Mouse (Mus musculus): ENCODE measurements around the gene Dop1b. TPM values are rescaled to one million over a fixed set of nuclear protein-coding genes. Genes with fewer than 3 reads are reported as not detected.
A peak's percentile ranks its signal among the peaks of the same experiment; 100 is the strongest.

Dop1b gene
- polyA plus RNA-seq, 1 experiment from 2014 or later, result 9.1 TPM

DNA sequence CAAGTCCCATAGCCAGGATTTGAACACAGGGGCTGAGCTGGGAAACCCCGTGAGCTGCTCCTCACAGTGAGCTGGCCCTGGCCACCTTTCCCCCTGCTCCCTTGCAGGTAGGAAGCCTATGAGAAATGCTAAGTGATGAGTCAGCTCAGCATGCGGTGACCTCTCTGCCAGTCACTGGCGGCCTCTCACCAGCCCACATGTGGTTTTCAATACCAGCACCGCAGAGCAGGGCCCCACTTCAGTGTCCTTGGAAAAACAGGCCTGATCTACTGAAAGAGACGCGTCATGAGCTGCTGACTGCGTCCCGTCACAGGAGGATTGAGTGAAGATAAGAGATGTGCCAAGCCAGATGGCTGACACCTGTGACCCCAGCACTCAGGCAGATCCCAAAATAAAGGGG lies 34.7 kb downstream of the Dop1b start:
- 70% methylated on average over 8 of the region's 8 CpGs for WGBS
- H3K27me3 ChIP-seq (replicated peaks; ENCODE audit: low read depth, poor library complexity, severe bottlenecking), result no peaks in the 10 kb centered on the region
- no peak overlapping the region for H3K27ac ChIP-seq (replicated peaks)
- H3K4me3 ChIP-seq, result no peak overlapping the region
- H3K4me1 ChIP-seq, result peaks cover 6% of the 10 kb centered on the region; the same call in 1 of the 2 replicates
- no peak for DNase-seq (ENCODE audit: low spot score)
- no peaks in the 10 kb centered on the region for H3K36me3 ChIP-seq (replicated peaks)
- no peaks in the 10 kb centered on the region for H3K9me3 ChIP-seq

DNA sequence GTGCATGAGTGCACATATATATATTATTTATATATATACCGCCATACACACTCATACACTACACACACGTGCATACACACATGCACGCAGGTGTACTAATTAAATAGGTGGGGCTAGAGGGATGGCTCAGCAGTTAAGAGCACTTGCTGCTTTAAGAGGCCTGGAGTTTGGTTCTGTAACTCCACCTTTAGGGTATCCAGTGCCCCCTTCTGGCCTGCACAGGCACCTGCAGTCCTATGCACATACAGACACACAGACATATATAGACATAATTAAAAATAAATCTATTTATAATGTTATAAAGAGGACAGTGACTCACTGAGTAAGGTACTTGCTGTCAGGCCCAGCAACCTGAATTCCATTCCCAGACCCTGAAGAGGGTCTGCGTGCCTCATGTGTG lies 35.3 kb downstream of the Dop1b start:
- no peaks in the 10 kb centered on the region for H3K27me3 ChIP-seq (replicated peaks; ENCODE audit: low read depth, poor library complexity, severe bottlenecking)
- DNase-seq (ENCODE audit: low spot score), result no peak
- H3K9me3 ChIP-seq, result no peaks in the 10 kb centered on the region
- H3K36me3 ChIP-seq (replicated peaks), result no peaks in the 10 kb centered on the region
- no peak overlapping the region for H3K4me3 ChIP-seq
- H3K4me1 ChIP-seq, result peaks cover 6% of the 10 kb centered on the region; the same call in 1 of the 2 replicates
- 90% methylated on average over 4 of the region's 4 CpGs for WGBS
- no peak overlapping the region for H3K27ac ChIP-seq (replicated peaks)

DNA sequence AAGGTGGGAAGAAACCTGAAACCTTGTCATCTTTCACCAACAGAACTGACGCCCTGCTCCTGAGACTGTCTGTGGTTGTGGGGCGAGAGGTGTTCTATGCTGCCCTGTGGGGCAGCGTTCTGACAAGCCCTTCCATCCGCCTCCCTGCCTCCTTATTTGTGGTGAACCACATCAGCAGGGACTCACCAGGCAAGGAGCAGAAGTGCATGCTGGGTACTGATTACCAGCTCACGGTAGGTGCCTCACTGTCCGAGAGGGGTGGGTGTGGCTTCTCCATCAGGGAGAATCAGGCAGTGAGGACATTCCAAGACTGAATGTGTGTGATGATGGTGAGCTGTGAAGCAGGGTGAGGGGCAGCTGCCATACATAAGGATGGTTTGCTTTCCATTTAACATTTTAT lies 35.7 kb downstream of the Dop1b start:
- DNase-seq (ENCODE audit: low spot score), result no peak
- WGBS, result 74% methylated on average over 6 of the region's 6 CpGs
- Histone ChIP-seq H3K4me3 (no peak overlapping the region), H3K36me3 (replicated peaks) (no peaks in the 10 kb centered on the region), H3K9me3 (no peaks in the 10 kb centered on the region), H3K27me3 (replicated peaks; ENCODE audit: low read depth, poor library complexity, severe bottlenecking) (no peaks in the 10 kb centered on the region), H3K27ac (replicated peaks) (no peak overlapping the region), H3K4me1 (peaks cover 6% of the 10 kb centered on the region; the same call in 1 of the 2 replicates)

DNA sequence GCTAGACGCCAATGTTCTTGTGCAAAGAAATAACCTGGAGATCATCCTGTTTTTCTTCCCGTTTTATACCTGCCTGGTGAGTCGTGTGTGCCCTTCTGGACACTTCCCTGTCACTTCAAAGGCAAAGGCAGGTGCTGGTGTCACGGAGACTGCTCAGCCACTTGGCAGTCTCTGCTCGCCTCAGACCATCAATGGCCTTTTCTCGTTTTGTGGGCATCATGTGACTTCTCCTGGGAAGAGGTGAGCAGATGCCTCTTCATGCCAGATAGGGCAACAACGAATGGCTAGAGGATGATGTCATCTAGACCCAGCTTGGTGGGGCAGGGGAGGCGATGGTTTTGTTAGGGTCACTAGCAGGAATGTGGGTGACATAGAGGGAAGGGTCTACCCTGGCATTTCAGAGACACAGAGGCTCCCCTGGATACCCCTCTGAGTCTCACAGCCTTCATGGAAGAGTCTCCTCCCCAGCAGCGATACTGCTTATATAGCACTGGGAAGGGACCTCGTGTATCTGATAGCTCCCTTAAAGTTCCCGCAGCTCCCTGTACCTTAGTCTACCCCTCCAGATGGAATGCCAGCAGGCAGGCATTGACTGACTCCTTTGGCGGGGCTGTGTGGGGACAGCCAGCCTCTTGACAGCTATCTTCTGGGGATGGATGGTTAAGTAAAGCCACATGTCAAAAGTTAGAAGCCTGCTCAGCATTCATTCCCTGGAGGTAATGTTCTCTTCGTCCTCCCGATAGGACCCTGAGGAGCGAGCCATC lies 37.6 kb downstream of the Dop1b start:
- no peaks in the 10 kb centered on the region for H3K27me3 ChIP-seq (replicated peaks; ENCODE audit: low read depth, poor library complexity, severe bottlenecking)
- H3K4me3 ChIP-seq, result no peak overlapping the region
- WGBS, result 76% methylated on average over 15 of the region's 15 CpGs
- H3K9me3 ChIP-seq, result no peaks in the 10 kb centered on the region
- no peak overlapping the region for H3K27ac ChIP-seq (replicated peaks)
- DNase-seq (ENCODE audit: low spot score), result no peak
- peaks cover 6% of the 10 kb centered on the region; the same call in 1 of the 2 replicates for H3K4me1 ChIP-seq
- H3K36me3 ChIP-seq (replicated peaks), result no peaks in the 10 kb centered on the region

DNA sequence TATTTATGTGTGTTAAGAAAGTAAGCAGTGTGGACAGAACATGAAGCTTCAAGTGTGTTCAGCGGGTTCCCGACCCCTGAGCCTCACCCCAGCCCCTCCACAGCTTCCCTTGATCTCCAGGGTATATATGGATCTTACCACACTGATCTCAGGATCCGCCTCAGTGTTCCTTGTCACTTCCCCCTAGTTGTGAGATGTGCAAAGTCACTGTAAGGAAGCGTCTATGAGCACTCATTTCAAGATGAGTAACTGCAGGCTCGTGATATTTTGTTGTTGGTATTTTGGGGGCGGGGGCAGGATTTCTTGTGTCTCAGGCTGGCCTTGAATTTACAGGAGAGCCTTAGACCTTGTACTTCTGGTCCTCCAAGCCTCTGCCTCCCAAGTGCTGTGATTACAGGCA lies 38.8 kb downstream of the Dop1b start:
- no peak for DNase-seq (ENCODE audit: low spot score)
- WGBS, result 80% methylated on average over 6 of the region's 6 CpGs
- H3K9me3 ChIP-seq, result no peaks in the 10 kb centered on the region

DNA sequence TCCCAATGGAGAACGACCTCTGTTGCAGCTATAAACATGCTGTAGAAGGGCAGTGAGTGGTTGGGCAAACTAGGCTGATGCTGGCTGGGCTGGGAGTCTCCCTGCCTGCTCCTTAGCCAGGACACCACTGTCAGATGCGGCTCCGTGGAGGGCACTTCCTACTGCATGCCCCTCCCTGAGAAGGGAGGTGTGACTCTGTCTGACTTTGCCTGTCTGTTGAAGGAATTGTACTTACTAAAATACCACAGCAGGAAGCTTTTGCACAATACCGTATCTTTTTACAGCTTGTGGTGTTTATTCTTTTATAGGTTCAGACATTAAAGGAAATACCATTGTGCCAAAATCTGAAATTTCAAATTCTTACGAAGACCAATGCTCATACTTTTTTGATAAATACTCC lies 40.1 kb downstream of the Dop1b start:
- no peak for DNase-seq (ENCODE audit: low spot score)
- no peak overlapping the region for H3K4me3 ChIP-seq
- H3K9me3 ChIP-seq, result no peaks in the 10 kb centered on the region
- whole genome bisulfite sequencing, result 63% methylated on average over 5 of the region's 5 CpGs
- H3K4me1 ChIP-seq, result peaks cover 6% of the 10 kb centered on the region; the same call in 1 of the 2 replicates
- peaks cover 4% of the 10 kb centered on the region; the same call in 1 of the 2 replicates for H3K36me3 ChIP-seq (replicated peaks)
- no peaks in the 10 kb centered on the region for H3K27me3 ChIP-seq (replicated peaks; ENCODE audit: low read depth, poor library complexity, severe bottlenecking)
- H3K27ac ChIP-seq (replicated peaks), result no peak overlapping the region

More for the DNA sequence above, 38.8 kb downstream of the Dop1b start:
- Histone ChIP-seq H3K4me1 (peaks cover 6% of the 10 kb centered on the region; the same call in 1 of the 2 replicates), H3K4me3 (no peak overlapping the region), H3K36me3 (replicated peaks) (peaks cover 4% of the 10 kb centered on the region; the same call in 1 of the 2 replicates), H3K27me3 (replicated peaks; ENCODE audit: low read depth, poor library complexity, severe bottlenecking) (no peaks in the 10 kb centered on the region), H3K27ac (replicated peaks) (no peak overlapping the region)

DNA sequence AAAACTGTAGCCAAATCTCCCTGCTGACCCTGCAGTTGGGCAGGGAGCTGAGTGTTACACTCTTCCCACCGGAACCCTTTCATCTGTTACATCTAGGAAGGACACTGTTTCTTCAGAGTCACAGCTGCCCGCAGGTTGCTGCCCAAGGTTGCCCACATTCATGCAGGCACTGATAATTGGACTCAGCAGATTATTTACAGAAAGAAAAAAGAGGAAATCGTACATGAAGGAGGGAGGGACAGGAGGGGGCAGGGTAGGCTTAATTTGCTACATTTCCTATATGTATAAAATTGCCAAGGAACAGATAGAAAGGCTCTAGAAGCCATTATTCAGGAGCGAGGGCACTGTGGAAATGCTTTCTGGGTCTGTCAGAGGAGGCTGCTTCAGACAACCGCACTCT lies 44.9 kb downstream of the Dop1b start:
- no peak for DNase-seq (ENCODE audit: low spot score)
- Histone ChIP-seq H3K36me3 (replicated peaks) (peaks cover 4% of the 10 kb centered on the region; the same call in 1 of the 2 replicates), H3K27me3 (replicated peaks; ENCODE audit: low read depth, poor library complexity, severe bottlenecking) (no peaks in the 10 kb centered on the region), H3K9me3 (no peaks in the 10 kb centered on the region), H3K4me1 (0 out of 2 replicates have a peak, but pooled peaks cover 3% of the 10 kb centered on the region), H3K4me3 (no peak overlapping the region), H3K27ac (replicated peaks) (no peak overlapping the region)
- WGBS, result 88% methylated on average over 5 of the region's 5 CpGs

DNA sequence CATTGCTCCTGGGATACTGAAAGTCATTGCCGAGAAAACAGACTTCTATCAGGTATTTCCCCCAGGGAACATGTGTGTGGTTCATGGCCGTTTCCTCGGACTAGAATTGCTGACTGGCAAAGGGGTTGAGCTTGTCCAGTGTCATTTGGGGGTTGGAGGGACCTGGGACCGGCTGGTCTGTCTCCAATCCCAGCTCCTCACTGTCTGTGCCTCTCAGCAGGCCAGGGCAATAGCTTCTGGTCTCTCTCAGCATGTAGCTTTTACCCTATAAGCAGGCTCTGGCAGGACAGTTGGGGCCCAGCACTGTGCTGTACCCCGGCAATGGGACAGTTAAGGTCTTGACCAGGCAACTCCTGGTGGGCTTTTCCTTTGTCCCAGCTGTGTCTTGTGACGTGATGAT lies 51.7 kb downstream of the Dop1b start:
- H3K27me3 ChIP-seq (replicated peaks; ENCODE audit: low read depth, poor library complexity, severe bottlenecking), result no peaks in the 10 kb centered on the region
- H3K9me3 ChIP-seq, result no peaks in the 10 kb centered on the region
- H3K27ac ChIP-seq (replicated peaks), result no peak overlapping the region
- no peaks in the 10 kb centered on the region; the same call in 1 of the 2 replicates for H3K36me3 ChIP-seq (replicated peaks)
- 0 out of 2 replicates have a peak, but pooled peaks cover 3% of the 10 kb centered on the region for H3K4me1 ChIP-seq
- H3K4me3 ChIP-seq, result no peak overlapping the region
- DNase-seq (ENCODE audit: low spot score), result no peak
- 76% methylated on average over 6 of the region's 6 CpGs for WGBS

DNA sequence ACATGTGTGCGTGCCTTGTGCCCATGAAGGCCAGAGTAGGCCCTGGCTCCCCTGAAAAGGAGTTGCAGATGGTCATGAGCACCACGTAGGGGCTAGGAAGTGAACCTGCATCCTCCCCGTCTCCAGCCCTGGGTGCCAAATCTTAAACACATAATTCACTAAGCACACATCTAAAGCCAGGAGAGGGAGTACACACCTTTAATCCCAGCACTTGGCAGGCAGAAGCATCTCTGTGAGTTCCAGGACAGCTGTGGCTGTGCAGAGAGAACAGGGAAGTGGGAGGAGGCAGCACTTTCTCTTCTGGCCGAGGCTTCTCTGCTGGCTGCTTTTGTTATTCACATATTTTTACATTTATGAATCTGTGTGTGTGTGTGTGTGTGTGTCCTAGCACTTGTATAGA lies 52.9 kb downstream of the Dop1b start:
- Histone ChIP-seq H3K36me3 (replicated peaks) (no peaks in the 10 kb centered on the region; the same call in 1 of the 2 replicates), H3K4me1 (0 out of 2 replicates have a peak, but pooled peaks cover 1% of the 10 kb centered on the region), H3K9me3 (no peaks in the 10 kb centered on the region), H3K27me3 (replicated peaks; ENCODE audit: low read depth, poor library complexity, severe bottlenecking) (no peaks in the 10 kb centered on the region), H3K27ac (replicated peaks) (no peak overlapping the region), H3K4me3 (no peak overlapping the region)
- no peak for DNase-seq (ENCODE audit: low spot score)
- 82% methylated on average over 4 of the region's 4 CpGs for WGBS

DNA sequence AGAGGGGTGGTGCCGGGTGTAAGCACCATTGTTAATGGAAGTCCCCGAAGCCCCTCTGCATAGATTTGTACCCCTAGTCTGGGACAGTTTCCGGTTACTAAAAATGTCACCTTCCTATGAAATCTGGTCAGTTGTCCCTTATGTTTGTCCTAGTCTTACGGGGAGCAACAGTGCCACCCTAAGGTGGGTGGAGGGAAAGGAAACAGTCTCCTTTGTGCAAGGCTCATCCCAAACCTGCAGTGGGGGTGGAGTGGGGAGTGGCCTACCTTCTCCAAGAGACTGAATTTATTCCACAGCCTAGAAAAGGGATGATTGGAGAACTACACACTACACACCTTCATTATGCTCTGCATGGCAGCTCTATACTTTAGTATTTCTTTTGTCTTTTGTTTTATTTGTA lies 55.3 kb downstream of the Dop1b start:
- Histone ChIP-seq H3K27ac (replicated peaks) (no peak overlapping the region), H3K4me3 (no peak overlapping the region), H3K36me3 (replicated peaks) (peaks cover 8% of the 10 kb centered on the region), H3K4me1 (peaks cover 5% of the 10 kb centered on the region), H3K27me3 (replicated peaks; ENCODE audit: low read depth, poor library complexity, severe bottlenecking) (no peaks in the 10 kb centered on the region), H3K9me3 (no peaks in the 10 kb centered on the region)
- DNase-seq (ENCODE audit: low spot score), result peak; percentile 32
- WGBS, result 54% methylated on average over 4 of the region's 4 CpGs

DNA sequence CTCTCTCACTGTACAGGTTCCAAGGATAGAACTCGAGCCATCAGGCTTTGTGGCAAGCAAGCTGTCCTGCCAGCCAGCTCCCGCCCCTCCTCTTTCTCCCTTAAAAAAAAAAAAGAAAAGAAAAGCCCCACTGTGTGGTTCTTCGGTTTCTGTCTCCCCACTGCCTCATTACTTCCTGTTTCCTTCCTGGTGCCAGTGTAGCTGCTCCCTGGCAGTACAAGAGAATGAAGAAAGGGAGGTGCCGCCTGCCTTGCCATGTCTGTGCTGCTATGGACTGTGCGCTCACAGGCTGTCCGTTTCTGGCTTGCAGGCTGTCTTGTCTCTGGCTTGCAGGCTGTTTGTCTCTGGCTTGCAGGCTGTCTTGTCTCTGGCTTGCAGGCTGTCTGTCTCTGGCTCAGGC lies 55.8 kb downstream of the Dop1b start:
- H3K27ac ChIP-seq (replicated peaks), result no peak overlapping the region
- H3K4me1 ChIP-seq, result peaks cover 5% of the 10 kb centered on the region
- H3K4me3 ChIP-seq, result no peak overlapping the region
- H3K27me3 ChIP-seq (replicated peaks; ENCODE audit: low read depth, poor library complexity, severe bottlenecking), result no peaks in the 10 kb centered on the region
- H3K36me3 ChIP-seq (replicated peaks), result peaks cover 8% of the 10 kb centered on the region
- H3K9me3 ChIP-seq, result no peaks in the 10 kb centered on the region
- no peak for DNase-seq (ENCODE audit: low spot score)
- 61% methylated on average over 6 of the region's 6 CpGs for WGBS

DNA sequence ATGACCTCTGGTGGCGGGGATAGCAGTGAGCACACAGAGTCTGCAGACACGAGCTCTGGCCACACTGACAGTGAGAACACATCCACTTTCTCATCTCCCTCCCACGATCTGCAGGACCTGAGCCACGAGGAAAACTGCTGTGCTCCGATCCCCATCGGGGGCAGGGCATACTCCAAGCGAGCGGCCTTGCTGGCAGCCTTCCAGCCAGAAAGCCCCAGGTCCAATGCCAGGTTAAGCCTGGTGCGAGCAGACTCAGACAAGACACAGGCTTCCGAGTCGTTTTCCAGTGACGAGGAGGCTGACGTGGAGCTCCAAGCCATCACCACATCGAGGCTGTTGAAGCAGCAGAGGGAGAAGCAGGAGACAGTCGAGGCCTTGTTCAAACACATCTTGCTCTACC lies 57.9 kb downstream of the Dop1b start:
- H3K27ac ChIP-seq (replicated peaks), result no peak overlapping the region
- DNase-seq (ENCODE audit: low spot score), result no peak
- no peaks in the 10 kb centered on the region for H3K27me3 ChIP-seq (replicated peaks; ENCODE audit: low read depth, poor library complexity, severe bottlenecking)
- H3K9me3 ChIP-seq, result no peaks in the 10 kb centered on the region
- no peak overlapping the region for H3K4me3 ChIP-seq
- H3K4me1 ChIP-seq, result peaks cover 5% of the 10 kb centered on the region
- WGBS, result 81% methylated on average over 15 of the region's 15 CpGs
- H3K36me3 ChIP-seq (replicated peaks), result peaks cover 8% of the 10 kb centered on the region

DNA sequence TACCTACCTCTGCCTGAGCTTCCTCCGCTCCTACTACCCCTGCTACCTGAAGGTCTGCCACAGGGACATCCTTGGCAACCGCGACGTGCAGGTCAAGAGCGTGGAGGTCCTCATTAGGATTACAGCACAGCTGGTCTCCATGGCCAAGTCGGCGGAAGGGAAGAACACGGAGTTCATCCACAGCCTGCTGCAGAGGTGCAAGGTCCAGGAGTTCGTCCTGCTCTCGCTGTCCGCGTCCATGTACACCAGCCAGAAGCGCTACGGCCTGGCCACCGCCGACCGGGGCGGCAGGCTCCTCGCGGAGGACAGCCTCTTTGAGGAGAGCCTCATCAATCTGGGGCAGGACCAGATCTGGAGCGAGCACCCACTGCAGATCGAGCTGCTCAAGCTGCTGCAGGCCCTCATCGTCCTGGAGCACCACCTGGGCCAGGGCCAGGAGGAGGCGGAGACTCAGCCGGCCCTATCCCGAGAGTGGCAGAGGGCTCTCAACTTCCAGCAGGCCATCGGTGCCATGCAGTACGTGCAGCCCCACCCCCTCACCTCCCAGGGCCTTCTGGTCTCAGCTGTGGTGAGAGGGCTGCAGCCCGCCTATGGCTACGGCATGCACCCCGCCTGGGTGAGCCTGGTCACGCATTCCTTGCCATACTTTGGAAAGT lies 58.7 kb downstream of the Dop1b start:
- H3K9me3 ChIP-seq, result no peaks in the 10 kb centered on the region
- peaks cover 8% of the 10 kb centered on the region for H3K36me3 ChIP-seq (replicated peaks)
- peak; percentile 27 for DNase-seq (ENCODE audit: low spot score)
- H3K27ac ChIP-seq (replicated peaks), result no peak overlapping the region
- H3K4me1 ChIP-seq, result peaks cover 5% of the 10 kb centered on the region
- H3K4me3 ChIP-seq, result no peak overlapping the region
- 75% methylated on average over 32 of the region's 32 CpGs for WGBS
- no peaks in the 10 kb centered on the region for H3K27me3 ChIP-seq (replicated peaks; ENCODE audit: low read depth, poor library complexity, severe bottlenecking)
